Mouse (Mus musculus) lung, postnatal 25 days (tissue): ENCODE data around the gene Slc27a3.
"Not testable (repeated sequence)": the region's sequence is repeated elsewhere in the genome, so short reads cannot be mapped to it uniquely, and the experiment has no call there.

Experiments
- DNase-seq: peaks from one replicate; pipeline ENCODE4 v3.0.0; 2022; ENCODE audit warnings: low spot score

Gene Slc27a3

DNA sequence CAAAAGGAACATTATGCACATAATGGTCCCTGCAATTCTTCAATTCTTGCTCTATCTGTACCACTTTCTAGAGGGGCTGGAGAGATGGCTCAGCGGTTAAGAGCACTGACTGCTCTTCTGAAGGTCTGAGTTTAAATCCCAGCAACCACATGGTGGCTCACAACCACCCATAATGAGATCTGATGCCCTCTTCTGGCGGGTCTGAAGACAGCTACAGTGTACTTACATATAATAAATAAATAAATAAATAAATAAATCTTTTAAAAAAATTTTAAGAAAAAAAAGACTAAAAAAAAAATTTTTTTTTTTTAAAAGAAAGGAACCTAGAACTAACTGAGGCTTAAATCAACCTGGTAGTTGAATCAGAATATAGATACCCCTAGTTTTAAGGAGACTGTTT lies 46.9 kb downstream of the Slc27a3 start:
- DNase-seq, result not testable (repeated sequence)

DNA sequence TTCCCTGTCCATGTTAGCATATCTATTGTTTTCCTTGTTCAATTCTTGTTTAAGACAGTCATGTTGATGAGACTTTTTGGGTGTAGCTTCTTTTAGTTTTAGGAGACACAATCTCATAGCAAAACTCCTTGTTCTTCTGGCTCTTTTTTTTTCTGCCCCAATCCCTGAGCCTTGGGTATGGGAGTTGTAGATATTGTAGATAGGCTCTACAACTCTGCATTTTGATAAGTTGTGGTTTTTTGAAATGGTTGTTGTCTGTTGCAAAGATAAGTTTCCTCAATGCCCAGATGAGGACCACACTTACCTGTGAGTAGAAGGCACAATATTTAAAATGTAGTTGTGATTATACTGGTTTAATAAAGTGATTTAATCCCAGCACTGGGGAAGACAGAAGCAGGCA lies 49.6 kb downstream of the Slc27a3 start:
- DNase-seq, result no peak

DNA sequence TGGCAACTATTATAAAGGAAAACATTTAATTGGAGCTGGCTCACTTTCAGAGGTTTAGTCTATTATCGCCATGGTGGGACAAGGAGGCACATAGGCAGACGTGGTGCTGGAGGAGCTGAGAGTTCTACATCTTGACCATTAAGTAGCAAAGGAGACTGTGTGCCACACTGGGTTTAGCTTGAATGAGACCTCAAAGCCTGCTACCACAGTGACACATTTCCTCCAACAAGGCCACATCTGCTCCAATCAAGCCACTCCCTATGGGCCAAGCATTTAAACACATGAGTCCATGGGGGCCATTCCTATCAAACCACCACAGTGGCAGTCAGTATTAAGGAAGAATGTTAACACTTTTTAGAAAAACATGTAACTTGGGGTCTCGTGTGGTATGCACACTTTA lies 51.5 kb downstream of the Slc27a3 start:
- no peak for DNase-seq

DNA sequence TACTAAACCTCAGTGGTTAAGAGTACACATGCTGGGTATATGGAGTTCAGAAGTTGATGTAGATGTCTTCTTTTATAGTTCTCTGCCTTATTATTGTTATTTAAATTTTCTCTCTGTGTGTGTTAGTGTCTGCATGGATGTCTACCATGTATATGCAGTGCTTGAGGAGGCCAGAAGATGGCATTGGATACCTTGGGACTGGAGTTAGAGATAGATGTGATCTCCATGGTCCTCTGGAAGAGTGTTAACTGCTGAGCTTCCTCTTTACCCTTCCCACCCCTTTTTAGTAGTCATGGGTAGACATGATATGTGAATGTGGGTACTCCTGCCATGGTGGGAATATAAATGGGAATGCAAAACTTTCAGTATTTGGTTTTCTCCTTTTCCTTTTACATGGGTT lies 54.2 kb downstream of the Slc27a3 start:
- DNase-seq, result no peak
